Mouse (Mus musculus) heart, adult 2 months (tissue): ENCODE data around the gene Pced1a.

ENCODE experiments used
- CTCF ChIP-seq: fragments of 200-600 bp; IDR thresholded peaks from 2 replicates; pipeline ENCODE4 v1.8.1; 2022; ENCODE audit warnings: antibody characterized with exemption, mild to moderate bottlenecking, moderate library complexity
- EP300 ChIP-seq: fragments of 200-500 bp; IDR thresholded peaks from 2 replicates; pipeline ENCODE4 v1.6.1; 2011; ENCODE audit warnings: low read depth, low read length, control low read depth; ENCODE audit not compliant: insufficient read depth
- POLR2A ChIP-seq: fragments of 200-500 bp; IDR thresholded peaks from 2 replicates; pipeline ENCODE4 v1.6.1; 2011; ENCODE audit warnings: mild to moderate bottlenecking, low read depth, low read length, control low read depth; ENCODE audit not compliant: insufficient read depth

DNA sequence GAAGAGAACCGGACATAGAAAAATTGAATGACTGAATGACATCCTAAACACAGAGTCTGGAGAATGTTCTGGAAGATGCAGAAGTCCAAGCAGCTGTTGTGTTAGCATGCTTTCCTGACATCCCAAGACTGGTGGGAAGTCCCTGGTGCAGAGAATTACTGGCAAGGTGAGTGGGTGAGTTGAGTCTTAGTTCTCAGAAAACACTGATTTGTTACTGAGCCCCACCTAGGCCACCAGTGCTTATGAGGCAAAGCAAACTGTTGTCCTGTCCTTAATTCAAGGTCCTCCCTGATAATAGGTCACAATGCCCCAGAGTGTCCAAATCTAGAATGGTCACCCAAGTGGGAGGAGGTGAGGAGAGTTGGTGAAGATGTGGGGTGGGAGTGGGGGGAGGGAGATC is 19.6 kb downstream of the Pced1a start, which contains the start of the genes Gm28372 and 1700020A23Rik:
- TF ChIP-seq CTCF (no peak), POLR2A (no peak), EP300 (no peak)
